Mouse (Mus musculus) spleen, adult 2 months (tissue): ENCODE results near the gene Spata5. TPM values are rescaled to one million over a fixed set of nuclear protein-coding genes. Genes with fewer than 3 reads are reported as not detected.
A peak's percentile ranks its signal among the peaks of the same experiment; 100 is the strongest.

Source experiments
- DNase-seq, 2 experiments: peaks; one replicate each; pipeline versions ENCODE4 v3.0.0 to v3.0.0-alpha.2; 2012 to 2021; ENCODE audit warnings: low spot score in 2 of 2, low read depth in 1 of 2
- H3K27ac ChIP-seq: fragments of 200-500 bp; 2 replicates; pipeline ENCODE4 v1.5.1; 2012; ENCODE audit warnings: low read length, inconsistent platforms; ENCODE audit not compliant: insufficient read depth
- H3K27me3 ChIP-seq: fragments of 200-500 bp; 2 replicates; pipeline ENCODE4 v1.6.1; 2012; ENCODE audit warnings: mild to moderate bottlenecking, moderate library complexity, low read length, inconsistent platforms; ENCODE audit not compliant: control insufficient read depth, insufficient read depth
- H3K36me3 ChIP-seq: fragments of 200-500 bp; 2 replicates; pipeline ENCODE4 v1.6.1; 2012; ENCODE audit warnings: mild to moderate bottlenecking, low read length, inconsistent platforms; ENCODE audit not compliant: control insufficient read depth, insufficient read depth
- H3K4me1 ChIP-seq: fragments of 200-500 bp; 2 replicates; pipeline ENCODE4 v1.6.1; 2011; ENCODE audit warnings: inconsistent platforms; ENCODE audit not compliant: control insufficient read depth, insufficient read depth, insufficient read length
- H3K4me3 ChIP-seq: fragments of 200-500 bp; 2 replicates; pipeline ENCODE4 v1.5.1; 2011; ENCODE audit warnings: mild to moderate bottlenecking, inconsistent platforms; ENCODE audit not compliant: insufficient read depth, insufficient read length; ENCODE audit errors: extremely low read depth
- CTCF ChIP-seq: fragments of 200-500 bp; IDR thresholded peaks from 2 replicates; pipeline ENCODE4 v1.5.1; 2011; ENCODE audit warnings: mild to moderate bottlenecking, inconsistent platforms; ENCODE audit not compliant: insufficient read depth, insufficient read length, insufficient replicate concordance; ENCODE audit errors: extremely low read depth
- POLR2A ChIP-seq: fragments of 200-500 bp; IDR thresholded peaks from 2 replicates; pipeline ENCODE4 v1.6.1; 2011; ENCODE audit warnings: low read depth, low read length, inconsistent platforms
- WGBS: fragments of 180-500 bp; shearing (Covaris S2); methylation state at CpG from one replicate; pipeline ENCODE4 v1.1.7; 2018; 5-methylcytosine and 5-hydroxymethylcytosine counted together
- polyA plus RNA-seq: library from polyadenylated mRNA; depleted of rRNA; stranded (reverse); fragments of >200 nt; gene quantifications from 2 replicates; pipeline ENCODE4 v1.2.3, GENCODE M21; 2012; rRNA removed

Spata5 gene
- polyA plus RNA-seq, result 1.5 and 2.3 TPM in 2 replicates

- no peaks in the 10 kb centered on the region for H3K36me3 ChIP-seq
- peak within 1 kb of the TSS; percentile 97 for H3K27ac ChIP-seq
- peak; percentile 98 to 99 for DNase-seq
- H3K4me3 ChIP-seq, result peak within 1 kb of the TSS; percentile 79
- TF ChIP-seq POLR2A (peak; percentile 84), CTCF (no peak)
- no peaks in the 10 kb centered on the region; the same call in 1 of the 2 replicates for H3K4me1 ChIP-seq
- WGBS, result under 1% methylated on average over 47 of the region's 50 CpGs
- H3K27me3 ChIP-seq, result no peaks in the 10 kb centered on the region
These were observed at the start of gene Spata5 for GRCm38 (mm10) chr3:37419458-37419991. Gene Spata5 (plus strand): TSS chr3:37419896.

GRCm38 (mm10) chr3:37370407-37370806 is 49.3 kb upstream of the Spata5 start:
- no peaks in the 10 kb centered on the region for H3K27me3 ChIP-seq
- no peak overlapping the region for H3K4me3 ChIP-seq
- TF ChIP-seq CTCF (no peak), POLR2A (no peak)
- DNase-seq, result no peak
- no peaks in the 10 kb centered on the region for H3K4me1 ChIP-seq
- H3K27ac ChIP-seq, result no peak overlapping the region
- WGBS, result 26% methylated on average over 4 of the region's 4 CpGs
- H3K36me3 ChIP-seq, result no peaks in the 10 kb centered on the region

- Histone ChIP-seq H3K27me3 (no peaks in the 10 kb centered on the region), H3K36me3 (no peaks in the 10 kb centered on the region), H3K4me1 (no peaks in the 10 kb centered on the region), H3K4me3 (no peak overlapping the region), H3K27ac (peak overlapping the region; percentile 27; the same call in 1 of the 2 replicates)
- 94% methylated on average over 11 of the region's 11 CpGs for WGBS
- no peak for TF ChIP-seq CTCF
- no peak for TF ChIP-seq POLR2A
- no peak for DNase-seq
These were observed 46.0 kb upstream of the Spata5 start for GRCm38 (mm10) chr3:37373712-37374111.

- no peak overlapping the region for H3K27ac ChIP-seq
- no peaks in the 10 kb centered on the region for H3K36me3 ChIP-seq
- 91% methylated on average over 6 of the region's 6 CpGs for WGBS
- DNase-seq, result no peak
- no peaks in the 10 kb centered on the region for H3K27me3 ChIP-seq
- TF ChIP-seq CTCF (no peak), POLR2A (no peak)
- no peaks in the 10 kb centered on the region for H3K4me1 ChIP-seq
- H3K4me3 ChIP-seq, result no peak overlapping the region
These were observed 41.8 kb upstream of the Spata5 start for GRCm38 (mm10) chr3:37377926-37378325.

GRCm38 (mm10) chr3:37378412-37378811 is 41.3 kb upstream of the Spata5 start:
- H3K4me1 ChIP-seq, result no peaks in the 10 kb centered on the region
- no peaks in the 10 kb centered on the region for H3K27me3 ChIP-seq
- no peak overlapping the region for H3K4me3 ChIP-seq
- TF ChIP-seq CTCF (no peak), POLR2A (no peak)
- H3K27ac ChIP-seq, result no peak overlapping the region
- H3K36me3 ChIP-seq, result no peaks in the 10 kb centered on the region
- WGBS, result 84% methylated on average over 6 of the region's 6 CpGs
- DNase-seq, result no peak

GRCm38 (mm10) chr3:37379201-37379600 is 40.5 kb upstream of the Spata5 start:
- Histone ChIP-seq H3K36me3 (no peaks in the 10 kb centered on the region), H3K4me1 (no peaks in the 10 kb centered on the region), H3K27me3 (no peaks in the 10 kb centered on the region), H3K27ac (no peak overlapping the region), H3K4me3 (no peak overlapping the region)
- TF ChIP-seq CTCF (no peak), POLR2A (no peak)
- 82% methylated on average over 14 of the region's 14 CpGs for WGBS
- no peak for DNase-seq
